Mouse (Mus musculus): ENCODE results near the gene Nrcam.
A peak's percentile ranks its signal among the peaks of the same experiment; 100 is the strongest.

Gene Nrcam

GRCm38 (mm10) chr12:44371076-44371710 is 42.5 kb downstream of the Nrcam start:
- DNase-seq: no peak

GRCm38 (mm10) chr12:44375956-44376355 is 47.3 kb downstream of the Nrcam start:
- no peak for DNase-seq

- DNase-seq: no peak
Measured at GRCm38 (mm10) chr12:44378431-44379161, 49.9 kb downstream of the Nrcam start.

- DNase-seq: no peak
Measured at GRCm38 (mm10) chr12:44380805-44381204, 52.1 kb downstream of the Nrcam start.

- DNase-seq: no peak
Measured at GRCm38 (mm10) chr12:44386398-44386797, 57.7 kb downstream of the Nrcam start.

- DNase-seq: no peak
Measured at GRCm38 (mm10) chr12:44388220-44388619, 59.5 kb downstream of the Nrcam start.

GRCm38 (mm10) chr12:44390391-44391137 is 61.9 kb downstream of the Nrcam start:
- DNase-seq: no peak

- DNase-seq: peak; percentile 67
Measured at GRCm38 (mm10) chr12:44394901-44395300, 66.2 kb downstream of the Nrcam start.

GRCm38 (mm10) chr12:44397782-44398181 is 69.1 kb downstream of the Nrcam start:
- DNase-seq: no peak

GRCm38 (mm10) chr12:44402134-44402533 is 73.4 kb downstream of the Nrcam start:
- no peak for DNase-seq

- DNase-seq: no peak
Measured at GRCm38 (mm10) chr12:44403270-44403669, 74.6 kb downstream of the Nrcam start.

- no peak for DNase-seq
Measured at GRCm38 (mm10) chr12:44403731-44404424, 75.2 kb downstream of the Nrcam start.

GRCm38 (mm10) chr12:44409786-44410185 is 81.1 kb downstream of the Nrcam start:
- DNase-seq: no peak

- no peak for DNase-seq
Measured at GRCm38 (mm10) chr12:44411031-44411430, 82.3 kb downstream of the Nrcam start.

GRCm38 (mm10) chr12:44422154-44422866 is 93.6 kb downstream of the Nrcam start:
- DNase-seq: no peak

GRCm38 (mm10) chr12:44422867-44423255 is 94.2 kb downstream of the Nrcam start:
- DNase-seq: no peak

GRCm38 (mm10) chr12:44424011-44424410 is 95.3 kb downstream of the Nrcam start:
- DNase-seq: no peak

GRCm38 (mm10) chr12:44425040-44425439 is 96.4 kb downstream of the Nrcam start:
- DNase-seq: no peak

- DNase-seq: peak; percentile 13
Measured at GRCm38 (mm10) chr12:44430335-44430734, 101.7 kb downstream of the Nrcam start.

- peak; percentile 28 for DNase-seq
Measured at GRCm38 (mm10) chr12:44430996-44431395, 102.3 kb downstream of the Nrcam start.

- no peak for DNase-seq
Measured at GRCm38 (mm10) chr12:44432727-44433126, 104.0 kb downstream of the Nrcam start.

GRCm38 (mm10) chr12:44437046-44437827 is 108.6 kb downstream of the Nrcam start:
- DNase-seq: no peak

Data from kidney, adult 9 months (tissue).